Mouse (Mus musculus) hindbrain, embryonic 13.5 days (tissue): ENCODE measurements around the gene Dzip1l. TPM values are rescaled to one million over a fixed set of nuclear protein-coding genes. Genes with fewer than 3 reads are reported as not detected.

Experiments
- ATAC-seq: fragments of 200-750 bp; cut with Nextera tagmentation; 2 replicates; pipeline ENCODE4 v1.8.0; 2017; ENCODE audit warnings: moderate TSS enrichment; ENCODE audit not compliant: low FRiP score
- H3K27ac ChIP-seq: fragments of 300-500 bp; sonication (generic); 2 replicates; pipeline ENCODE4 v1.5.1; 2015; ENCODE audit warnings: inconsistent platforms, mild to moderate bottlenecking, moderate library complexity
- H3K27me3 ChIP-seq: fragments of 300-500 bp; sonication (generic); 2 replicates; pipeline ENCODE4 v1.6.1; 2015; ENCODE audit warnings: mild to moderate bottlenecking, inconsistent platforms
- H3K36me3 ChIP-seq: fragments of 300-500 bp; sonication (generic); 2 replicates; pipeline ENCODE4 v1.6.1; 2015; ENCODE audit warnings: mild to moderate bottlenecking, inconsistent platforms
- H3K4me1 ChIP-seq: fragments of 300-500 bp; sonication (generic); replicated peaks from 2 replicates; pipeline ENCODE4 v1.6.1; 2015; ENCODE audit warnings: inconsistent platforms
- H3K4me2 ChIP-seq: fragments of 300-500 bp; sonication (generic); 2 replicates; pipeline ENCODE4 v1.6.1; 2015; ENCODE audit warnings: inconsistent platforms, mild to moderate bottlenecking, moderate library complexity
- H3K4me3 ChIP-seq: fragments of 300-500 bp; sonication (generic); 2 replicates; pipeline ENCODE4 v1.5.1; 2015; ENCODE audit warnings: mild to moderate bottlenecking, inconsistent platforms
- H3K9ac ChIP-seq: fragments of 300-500 bp; sonication (generic); 2 replicates; pipeline ENCODE4 v1.6.1; 2015; ENCODE audit warnings: mild to moderate bottlenecking, inconsistent platforms
- H3K9me3 ChIP-seq: fragments of 300-500 bp; sonication (generic); 2 replicates; pipeline ENCODE4 v1.6.1; 2016; ENCODE audit warnings: inconsistent platforms
- WGBS: fragments of 180-500 bp; shearing (Covaris S2); methylation state at CpG from one replicate; pipeline ENCODE4 v1.1.7; 2015; 5-methylcytosine and 5-hydroxymethylcytosine counted together
- polyA plus RNA-seq: library from polyadenylated mRNA; unstranded; fragments of >200 nt; fragmentation: Nextera tagmentation; extraction: Ambion mirVana; gene quantifications from 2 replicates; pipeline ENCODE4 v1.2.1, GENCODE M21; 2015

Gene Dzip1l
- polyA plus RNA-seq, 1 experiment from 2014 or later: 10.8 TPM

GRCm38 (mm10) chr9:99630071-99630470 is 775 bp downstream of the Dzip1l start:
- no peaks in the 10 kb centered on the region for H3K9me3 ChIP-seq
- peak overlapping the region; percentile 82 for H3K9ac ChIP-seq
- H3K4me2 ChIP-seq: peak overlapping the region; percentile 79
- no peaks in the 10 kb centered on the region for H3K36me3 ChIP-seq
- peak overlapping the region; percentile 86 for H3K27ac ChIP-seq
- H3K4me1 ChIP-seq: peaks cover 41% of the 10 kb centered on the region
- H3K4me3 ChIP-seq: peak overlapping the region; percentile 56
- H3K27me3 ChIP-seq: no peaks in the 10 kb centered on the region
- WGBS: under 1% methylated on average over 11 of the region's 11 CpGs
- 0 out of 2 replicates have a peak, but pooled peaks have one; percentile 21 for ATAC-seq

GRCm38 (mm10) chr9:99630528-99631125 is 1.3 kb downstream of the Dzip1l start:
- WGBS: 46% methylated on average over 9 of the region's 9 CpGs
- peaks cover under 1% of the 10 kb centered on the region; the same call in 1 of the 2 replicates for H3K36me3 ChIP-seq
- H3K27ac ChIP-seq: peak overlapping the region; percentile 86
- no peaks in the 10 kb centered on the region for H3K9me3 ChIP-seq
- peak overlapping the region; percentile 82 for H3K9ac ChIP-seq
- peaks cover 41% of the 10 kb centered on the region for H3K4me1 ChIP-seq
- H3K4me2 ChIP-seq: peak overlapping the region; percentile 79
- H3K27me3 ChIP-seq: no peaks in the 10 kb centered on the region
- H3K4me3 ChIP-seq: peak overlapping the region; percentile 56
- ATAC-seq: no peak

GRCm38 (mm10) chr9:99631781-99632180 is 2.5 kb downstream of the Dzip1l start:
- H3K27me3 ChIP-seq: no peaks in the 10 kb centered on the region
- WGBS: 15% methylated on average over 2 of the region's 2 CpGs
- H3K36me3 ChIP-seq: peaks cover 6% of the 10 kb centered on the region; the same call in 1 of the 2 replicates
- peak overlapping the region; percentile 74 for H3K27ac ChIP-seq
- peak overlapping the region; percentile 40 for H3K4me2 ChIP-seq
- H3K9me3 ChIP-seq: no peaks in the 10 kb centered on the region
- ATAC-seq: no peak
- H3K4me3 ChIP-seq: peak overlapping the region; percentile 11
- no peak overlapping the region for H3K9ac ChIP-seq
- H3K4me1 ChIP-seq: peaks cover 41% of the 10 kb centered on the region

- 25% methylated on average over 8 of the region's 8 CpGs for WGBS
- Histone ChIP-seq H3K4me1 (peaks cover 41% of the 10 kb centered on the region), H3K9me3 (no peaks in the 10 kb centered on the region), H3K9ac (no peak overlapping the region), H3K27ac (peak overlapping the region; percentile 74), H3K4me3 (peak overlapping the region; percentile 11), H3K27me3 (no peaks in the 10 kb centered on the region), H3K4me2 (peak overlapping the region; percentile 40), H3K36me3 (peaks cover 6% of the 10 kb centered on the region; the same call in 1 of the 2 replicates)
- 0 out of 2 replicates have a peak, but pooled peaks have one; percentile 3 for ATAC-seq
These were observed 3.0 kb downstream of the Dzip1l start for GRCm38 (mm10) chr9:99632264-99632663.

- H3K4me1 ChIP-seq: peaks cover 14% of the 10 kb centered on the region
- H3K9ac ChIP-seq: no peak overlapping the region
- 88% methylated on average over 1 of the region's 1 CpGs for WGBS
- no peaks in the 10 kb centered on the region for H3K9me3 ChIP-seq
- no peak overlapping the region for H3K27ac ChIP-seq
- H3K36me3 ChIP-seq: peaks cover 27% of the 10 kb centered on the region
- H3K4me3 ChIP-seq: no peak overlapping the region
- peak; percentile 55 for ATAC-seq
- no peak overlapping the region for H3K4me2 ChIP-seq
- no peaks in the 10 kb centered on the region for H3K27me3 ChIP-seq
These were observed 7.5 kb downstream of the Dzip1l start for GRCm38 (mm10) chr9:99636776-99637175.

GRCm38 (mm10) chr9:99637227-99637626 is 7.9 kb downstream of the Dzip1l start:
- ATAC-seq: peak; percentile 38; the same call in 1 of the 2 replicates
- Histone ChIP-seq H3K4me1 (peaks cover 10% of the 10 kb centered on the region), H3K9me3 (no peaks in the 10 kb centered on the region), H3K4me2 (no peak overlapping the region), H3K9ac (no peak overlapping the region), H3K27ac (no peak overlapping the region), H3K36me3 (peaks cover 29% of the 10 kb centered on the region), H3K27me3 (no peaks in the 10 kb centered on the region), H3K4me3 (no peak overlapping the region)
- 98% methylated on average over 17 of the region's 17 CpGs for WGBS

- H3K27me3 ChIP-seq: no peaks in the 10 kb centered on the region
- H3K4me3 ChIP-seq: no peak overlapping the region
- H3K27ac ChIP-seq: no peak overlapping the region
- peaks cover 5% of the 10 kb centered on the region; the same call in 1 of the 2 replicates for H3K4me1 ChIP-seq
- no peak for ATAC-seq
- WGBS: 95% methylated on average over 13 of the region's 13 CpGs
- peaks cover 29% of the 10 kb centered on the region for H3K36me3 ChIP-seq
- H3K9ac ChIP-seq: no peak overlapping the region
- no peaks in the 10 kb centered on the region for H3K9me3 ChIP-seq
- H3K4me2 ChIP-seq: no peak overlapping the region
These were observed 8.4 kb downstream of the Dzip1l start for GRCm38 (mm10) chr9:99637736-99638135.

GRCm38 (mm10) chr9:99639957-99640356 is 10.7 kb downstream of the Dzip1l start:
- Histone ChIP-seq H3K9ac (no peak overlapping the region), H3K4me3 (no peak overlapping the region), H3K4me1 (no peaks in the 10 kb centered on the region), H3K9me3 (no peaks in the 10 kb centered on the region), H3K4me2 (no peak overlapping the region), H3K27ac (no peak overlapping the region), H3K36me3 (peaks cover 31% of the 10 kb centered on the region), H3K27me3 (no peaks in the 10 kb centered on the region)
- 93% methylated on average over 5 of the region's 5 CpGs for WGBS
- no peak for ATAC-seq

GRCm38 (mm10) chr9:99645416-99645815 is 16.1 kb downstream of the Dzip1l start:
- 87% methylated on average over 6 of the region's 6 CpGs for WGBS
- Histone ChIP-seq H3K36me3 (peaks cover 39% of the 10 kb centered on the region), H3K9me3 (no peaks in the 10 kb centered on the region), H3K9ac (no peak overlapping the region), H3K4me2 (no peak overlapping the region), H3K27me3 (no peaks in the 10 kb centered on the region), H3K27ac (no peak overlapping the region), H3K4me1 (no peaks in the 10 kb centered on the region), H3K4me3 (no peak overlapping the region)
- ATAC-seq: no peak

- Histone ChIP-seq H3K4me1 (no peaks in the 10 kb centered on the region), H3K9ac (no peak overlapping the region), H3K27ac (no peak overlapping the region), H3K4me2 (no peak overlapping the region), H3K9me3 (no peaks in the 10 kb centered on the region), H3K27me3 (no peaks in the 10 kb centered on the region), H3K4me3 (no peak overlapping the region), H3K36me3 (peaks cover 46% of the 10 kb centered on the region)
- ATAC-seq: no peak
- 100% methylated on average over 6 of the region's 6 CpGs for WGBS
These were observed 16.8 kb downstream of the Dzip1l start for GRCm38 (mm10) chr9:99646102-99646501.

GRCm38 (mm10) chr9:99660756-99661155 is 31.5 kb downstream of the Dzip1l start:
- WGBS: 73% methylated on average over 10 of the region's 10 CpGs
- H3K4me2 ChIP-seq: no peak overlapping the region
- H3K9ac ChIP-seq: no peak overlapping the region
- H3K27ac ChIP-seq: no peak overlapping the region
- H3K9me3 ChIP-seq: no peaks in the 10 kb centered on the region
- peaks cover 45% of the 10 kb centered on the region for H3K36me3 ChIP-seq
- H3K4me1 ChIP-seq: peaks cover 8% of the 10 kb centered on the region
- H3K4me3 ChIP-seq: no peak overlapping the region
- H3K27me3 ChIP-seq: no peaks in the 10 kb centered on the region
- ATAC-seq: no peak

GRCm38 (mm10) chr9:99661606-99662166 is 32.4 kb downstream of the Dzip1l start:
- WGBS: 81% methylated on average over 16 of the region's 16 CpGs
- Histone ChIP-seq H3K27ac (0 out of 2 replicates have a peak overlapping the region, but pooled peaks have one; percentile 23), H3K4me3 (no peak overlapping the region), H3K27me3 (no peaks in the 10 kb centered on the region), H3K4me2 (no peak overlapping the region), H3K4me1 (peaks cover 8% of the 10 kb centered on the region), H3K9ac (no peak overlapping the region), H3K36me3 (peaks cover 45% of the 10 kb centered on the region), H3K9me3 (no peaks in the 10 kb centered on the region)
- no peak for ATAC-seq

- no peak overlapping the region for H3K27ac ChIP-seq
- WGBS: 30% methylated on average over 7 of the region's 7 CpGs
- no peaks in the 10 kb centered on the region for H3K9me3 ChIP-seq
- no peak overlapping the region for H3K4me3 ChIP-seq
- no peak overlapping the region for H3K4me2 ChIP-seq
- H3K36me3 ChIP-seq: peaks cover 44% of the 10 kb centered on the region
- H3K4me1 ChIP-seq: peaks cover 8% of the 10 kb centered on the region
- no peaks in the 10 kb centered on the region for H3K27me3 ChIP-seq
- ATAC-seq: peak; percentile 72
- H3K9ac ChIP-seq: no peak overlapping the region
These were observed 33.1 kb downstream of the Dzip1l start for GRCm38 (mm10) chr9:99662406-99662805.
